ENCODE assay signal across 21 mouse cellular contexts in genomic region chr17:70305021-70305420, GRCm38 (mm10).
DNase-seq lines count a peak whose midpoint lies in the region; ATAC-seq lines count a peak whose summit lies in the region.
"Had no signal": no experiment of that assay in that cellular context is flagged by ENCODE, and none has a peak within 500 bp of the region (broad histone marks: within the 10 kb centered on the region; RNA-seq: fewer than 3 reads in every experiment).

No protein-coding gene starts in this region.

- H3K9ac ChIP-seq in forebrain, embryonic 11.5 days (ENCODE audit: low read length): no peak overlapping the region
- H3K9ac ChIP-seq: embryonic facial prominence, embryonic 12.5 days; forebrain, embryonic 12.5 days; forebrain, postnatal 0 days; heart, embryonic 13.5 days had no signal

- no peak overlapping the region for H3K27ac ChIP-seq in forebrain, embryonic 11.5 days (ENCODE audit: low read depth, low read length)
- H3K27ac ChIP-seq: embryonic facial prominence, embryonic 12.5 days; forebrain, embryonic 12.5 days; heart, embryonic 13.5 days had no signal

- H3K9me3 ChIP-seq in forebrain, embryonic 11.5 days (ENCODE audit: control insufficient read depth, low read length): no peaks in the 10 kb centered on the region
- H3K9me3 ChIP-seq: embryonic facial prominence, embryonic 12.5 days; forebrain, embryonic 12.5 days; heart, embryonic 13.5 days had no signal

- WGBS in forebrain, embryonic 11.5 days: 91% methylated on average over 5 of the region's 5 CpGs

- H3K27me3 ChIP-seq in forebrain, embryonic 11.5 days (ENCODE audit: control insufficient read depth, insufficient read depth, low read length): no peaks in the 10 kb centered on the region
- H3K27me3 ChIP-seq: CH12.LX; embryonic facial prominence, embryonic 12.5 days; forebrain, embryonic 12.5 days; heart, embryonic 13.5 days; Patski had no signal

- 0 out of 2 replicates have a peak, but pooled peaks cover 2% of the 10 kb centered on the region for H3K4me1 ChIP-seq in forebrain, embryonic 11.5 days (replicated peaks; ENCODE audit: control insufficient read depth, insufficient read depth, low read length)
- H3K4me1 ChIP-seq: embryonic facial prominence, embryonic 12.5 days; heart, embryonic 13.5 days had no signal

- H3K4me3 ChIP-seq in forebrain, embryonic 11.5 days (ENCODE audit: low read depth, low read length): no peak overlapping the region
- H3K4me3 ChIP-seq: embryonic facial prominence, embryonic 12.5 days; forebrain, embryonic 12.5 days; heart, embryonic 13.5 days had no signal

- no peak for ATAC-seq in monocyte, adult 5-6 weeks (replicated peaks; ENCODE audit: insufficient number of reproducible peaks, low FRiP score, low TSS enrichment, poor library complexity, severe bottlenecking)
- no peak for ATAC-seq in forebrain, embryonic 11.5 days (replicated peaks; ENCODE audit: low FRiP score)
- ATAC-seq in megakaryocyte-erythroid progenitor cell, adult 5-6 weeks (replicated peaks; ENCODE audit: low FRiP score, low TSS enrichment, poor library complexity, severe bottlenecking): no peak
- ATAC-seq: forebrain, postnatal 0 days; hindbrain, embryonic 16.5 days; Patski had no signal

- H3K36me3 ChIP-seq in forebrain, embryonic 11.5 days (ENCODE audit: control insufficient read depth, insufficient read depth, low read length): no peaks in the 10 kb centered on the region
- H3K36me3 ChIP-seq: embryonic facial prominence, embryonic 12.5 days; forebrain, embryonic 12.5 days; heart, embryonic 13.5 days had no signal

- intact Hi-C loops in left cerebral cortex, postnatal 4 days (cut with DNase I): no loop called here
- intact Hi-C loops in left cerebral cortex, postnatal 36 days (cut with DNase I): loop anchor here (10.0 kb wide), 1 partner anchor 330 kb away; no protein-coding TSS in a partner anchor

- DNase-seq in left cerebral cortex, postnatal 4 days: peak; percentile 20
- DNase-seq in left cerebral cortex, postnatal 36 days (ENCODE audit: low spot score in 2 of 2): no peak
- peak; percentile 79 for DNase-seq in cerebellum, adult 11-12 months
- DNase-seq in cerebellum, adult 9-10 months: peak; percentile 83
- peak; percentile 60 to 81 for DNase-seq in cerebellum, postnatal 25 days
- no peak for DNase-seq in forebrain, embryonic 11.5 days (ENCODE audit: low spot score)
- DNase-seq: adrenal gland, adult 2 months; adrenal gland, postnatal 25 days; forebrain, postnatal 0 days; gastrocnemius, postnatal 14 days; heart, postnatal 36 days; kidney, adult 11 months; kidney, adult 9 months had no signal

- no peak overlapping the region for H3K4me2 ChIP-seq in forebrain, embryonic 11.5 days (ENCODE audit: low read depth, low read length, severe bottlenecking)
- H3K4me2 ChIP-seq: embryonic facial prominence, embryonic 12.5 days; forebrain, embryonic 12.5 days; heart, embryonic 13.5 days had no signal

Comparison
In these comparisons a context has a peak if more than half of its experiments do, and no peak if none do; other contexts are left out.
1. DNase-seq: peak in left cerebral cortex, postnatal 4 days (single experiment), cerebellum, adult 11-12 months (single experiment), cerebellum, adult 9-10 months (single experiment) and cerebellum, postnatal 25 days (2 of 2); none in left cerebral cortex, postnatal 36 days (0 of 2) and forebrain, embryonic 11.5 days (single experiment).